Mouse (Mus musculus): ENCODE measurements around the gene 4933425L06Rik. TPM values are rescaled to one million over a fixed set of nuclear protein-coding genes. Genes with fewer than 3 reads are reported as not detected.

The 4933425L06Rik gene
- total RNA-seq, 2 experiments from 2014 or later, result not detected

DNA sequence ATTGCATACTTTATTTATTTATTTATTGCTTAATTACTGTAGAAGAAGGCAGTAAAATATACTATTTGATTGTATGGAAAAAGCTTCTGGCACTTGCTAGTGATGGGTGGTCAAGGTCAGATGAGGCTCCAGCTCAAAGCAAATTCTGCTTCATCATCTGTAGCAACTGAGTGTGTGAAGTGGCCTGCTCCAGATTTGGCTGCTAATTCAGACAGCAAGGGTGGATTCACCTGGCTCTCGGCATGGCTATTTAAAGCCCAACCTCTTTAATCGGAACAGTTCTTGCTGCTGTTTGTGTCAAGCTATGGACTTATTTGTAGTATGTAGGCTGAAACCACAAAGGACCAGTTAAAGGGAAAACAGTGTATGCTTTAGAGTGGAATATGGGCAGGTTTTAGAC lies 50.9 kb downstream of the 4933425L06Rik start:
- no peak for DNase-seq (ENCODE audit: low spot score in 2 of 2)

DNA sequence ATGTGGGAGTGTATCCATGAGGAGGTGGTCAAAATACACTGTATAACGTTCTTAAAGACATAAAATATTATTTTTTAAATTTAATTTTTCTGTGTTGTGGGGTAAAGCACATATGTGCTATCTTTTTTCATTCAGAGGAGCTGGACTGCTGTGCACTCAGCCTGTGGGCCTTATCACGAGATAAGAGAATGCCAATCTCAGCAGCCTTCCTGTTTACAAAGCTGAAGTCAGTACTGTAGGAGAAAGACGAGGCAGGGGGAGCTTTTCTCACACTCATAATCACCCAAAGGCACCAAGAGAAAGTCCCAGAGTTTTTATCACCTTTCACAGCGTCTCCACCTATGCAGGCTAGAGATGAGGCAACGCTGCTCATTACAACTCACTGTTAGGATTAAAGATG lies 52.5 kb downstream of the 4933425L06Rik start:
- DNase-seq (ENCODE audit: low spot score in 2 of 2), result no peak

DNA sequence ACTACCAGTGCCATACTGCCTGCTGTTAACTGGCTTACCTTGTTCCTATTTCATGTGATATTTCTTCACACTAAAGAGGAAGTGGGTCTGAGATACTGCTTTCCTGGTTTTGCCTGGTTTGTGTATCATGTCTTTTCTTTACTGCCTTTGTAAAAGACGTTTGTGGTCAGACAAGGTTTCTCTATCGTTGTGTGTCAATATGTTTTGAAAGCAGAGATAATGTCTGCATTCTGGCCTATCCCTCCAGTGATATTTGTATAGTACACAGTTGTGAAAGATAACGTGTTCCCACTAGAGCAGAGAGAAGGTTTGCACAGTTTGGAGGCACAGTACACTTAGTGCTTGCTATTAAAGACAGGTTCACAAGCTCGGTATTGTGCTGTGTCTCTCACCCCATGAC lies 58.0 kb downstream of the 4933425L06Rik start:
- DNase-seq (ENCODE audit: low spot score in 2 of 2), result no peak

DNA sequence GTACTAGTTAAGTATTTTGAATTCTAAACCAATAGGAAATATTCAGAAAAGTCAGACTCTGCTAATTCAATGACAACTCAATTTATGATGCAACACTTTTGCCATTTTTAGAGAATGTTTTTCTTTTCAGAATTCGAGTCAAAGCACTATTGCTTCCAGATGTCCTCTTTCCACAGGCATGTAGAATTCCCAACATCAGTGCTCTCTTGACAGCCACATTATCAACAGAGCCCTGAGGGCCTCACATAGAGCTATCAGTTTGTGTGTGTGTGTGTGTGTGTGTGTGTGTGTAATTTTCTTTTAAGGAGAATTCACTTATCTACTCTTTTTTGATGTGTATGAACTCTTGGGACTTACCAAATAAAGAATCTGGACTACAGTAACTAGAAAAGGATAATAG lies 64.9 kb downstream of the 4933425L06Rik start:
- no peak for DNase-seq (ENCODE audit: low spot score in 2 of 2)

DNA sequence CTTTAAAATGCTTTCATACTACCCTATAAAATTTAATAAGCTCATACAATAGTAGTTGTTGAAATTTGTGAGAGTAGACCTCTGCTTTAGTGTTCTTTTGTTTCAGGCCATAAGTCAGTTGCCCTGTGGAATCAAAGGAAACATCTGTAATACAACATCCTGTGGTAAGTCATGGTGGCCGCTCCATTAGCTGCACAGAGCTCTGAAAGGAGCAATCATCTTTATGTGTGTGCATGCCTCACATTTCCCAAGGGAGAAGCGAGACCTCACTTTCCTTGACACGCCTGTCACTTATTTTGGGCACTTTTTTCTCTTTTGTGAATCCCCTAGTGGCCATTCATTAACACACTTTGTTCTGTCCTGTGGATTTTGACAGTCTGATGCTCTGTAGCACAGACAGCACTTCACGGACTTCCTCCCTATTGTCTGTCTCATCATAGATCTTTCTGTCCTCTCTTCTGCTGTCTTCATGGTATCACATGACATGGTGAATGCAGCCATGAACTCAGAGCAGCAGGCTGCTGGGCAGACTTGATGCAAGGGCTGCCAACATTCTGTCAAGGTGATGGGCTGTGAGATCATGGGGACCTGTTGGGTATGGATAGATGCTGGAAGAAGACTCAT lies 66.0 kb downstream of the 4933425L06Rik start:
- no peak for DNase-seq (ENCODE audit: low spot score in 2 of 2)

DNA sequence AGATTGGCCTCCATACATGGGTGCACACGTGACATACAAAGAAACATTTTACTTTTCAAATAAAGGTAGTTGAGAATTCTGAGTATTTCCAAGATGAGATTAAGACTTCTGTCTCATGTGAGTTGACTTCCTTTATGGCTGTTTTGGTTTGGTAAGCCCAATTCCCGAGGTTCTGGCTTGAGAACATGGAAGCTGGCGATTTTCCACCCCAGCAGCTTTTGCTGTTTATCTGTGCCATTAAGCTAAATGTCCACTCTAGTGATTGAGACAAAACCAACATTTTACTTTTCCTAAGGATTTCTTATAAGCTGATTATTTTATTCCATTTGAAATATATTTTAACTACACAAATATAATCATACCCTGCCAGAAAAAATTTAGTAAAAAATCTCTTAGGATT lies 68.1 kb downstream of the 4933425L06Rik start:
- DNase-seq (ENCODE audit: low spot score in 2 of 2), result no peak

DNA sequence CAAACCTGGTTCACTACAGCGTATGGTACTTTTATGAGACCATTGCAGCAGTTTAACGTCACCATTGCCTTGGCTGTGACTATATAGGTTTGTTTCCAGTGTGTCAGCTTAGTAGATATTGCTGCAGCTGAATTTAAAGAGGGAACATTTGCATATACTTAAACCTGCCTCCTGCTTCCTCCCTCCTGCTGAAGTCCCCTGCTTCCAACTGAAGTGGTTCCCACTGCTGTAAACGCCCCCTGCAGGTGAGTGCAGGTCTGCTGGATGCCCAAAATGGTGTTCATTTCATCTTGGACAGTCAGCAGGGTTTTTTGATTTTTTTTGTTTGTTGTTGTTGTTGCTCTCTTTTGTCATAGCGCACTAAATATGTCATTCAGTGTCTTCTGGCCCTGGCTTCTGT lies 72.0 kb downstream of the 4933425L06Rik start:
- DNase-seq (ENCODE audit: low spot score in 2 of 2), result peak in 1 of 2 experiments; percentile 22

- DNase-seq (ENCODE audit: low spot score in 2 of 2), result no peak
Observed at GRCm38 (mm10) chr13:105165441-105165840, 83.5 kb downstream of the 4933425L06Rik start.

Other genes starting within 250 kb of the 4933425L06Rik start
- gene Shisal2b, start 218.2 kb upstream of the 4933425L06Rik start, total RNA-seq (2021), result not detected
- 100 to 1,000 TPM; 150 to 153 TPM for gene Rgs7bp, start 27.2 kb upstream of the 4933425L06Rik start, total RNA-seq (2021)
- 10 to 100 TPM; 14.9 to 18.2 TPM for gene Rnf180, start 212.7 kb downstream of the 4933425L06Rik start, total RNA-seq (2021)

All from layer of hippocampus, adult 18-20 months (tissue).